19 mouse cellular contexts compared by ENCODE assay signal in the genomic region with DNA sequence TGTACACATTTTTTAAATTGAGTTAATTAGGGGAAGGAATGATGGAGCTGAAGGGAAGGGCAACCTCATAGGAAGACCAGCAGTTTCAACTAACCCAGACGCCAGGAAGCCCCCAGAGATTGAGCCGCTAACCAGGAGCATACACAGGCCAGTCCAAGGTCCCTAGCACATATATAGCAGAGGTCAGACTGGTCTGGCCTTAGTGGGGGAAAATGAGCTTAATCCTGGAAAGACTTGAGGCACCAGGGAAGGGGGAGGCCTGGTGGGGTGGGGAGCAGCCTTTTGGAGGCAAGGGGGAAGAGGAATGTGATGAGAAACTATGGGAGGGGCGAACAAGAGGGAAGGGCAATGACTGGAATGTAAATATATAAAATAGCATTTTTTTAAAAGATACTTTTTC.
DNase-seq lines count a peak whose midpoint lies in the region; ATAC-seq lines count a peak whose summit lies in the region.
"Had no signal": no experiment of that assay in that cellular context is flagged by ENCODE, and none has a peak within 500 bp of the region (broad histone marks: within the 10 kb centered on the region; RNA-seq: fewer than 3 reads in every experiment).

No protein-coding gene starts in this region.

- no peak overlapping the region for H3K4me2 ChIP-seq in hindbrain, embryonic 11.5 days (replicated peaks; ENCODE audit: low read depth, low read length)
- H3K4me2 ChIP-seq in embryonic facial prominence, embryonic 11.5 days (ENCODE audit: low read depth, low read length): no peak overlapping the region
- H3K4me2 ChIP-seq: embryonic facial prominence, embryonic 12.5 days; forebrain, embryonic 13.5 days; forebrain, embryonic 15.5 days had no signal

- no peak overlapping the region for H3K9ac ChIP-seq in hindbrain, embryonic 11.5 days (ENCODE audit: low read depth, low read length)
- H3K9ac ChIP-seq in embryonic facial prominence, embryonic 11.5 days (replicated peaks; ENCODE audit: low read length): no peak overlapping the region
- H3K9ac ChIP-seq: embryonic facial prominence, embryonic 12.5 days; forebrain, embryonic 13.5 days; forebrain, embryonic 15.5 days; forebrain, postnatal 0 days had no signal

- no peaks in the 10 kb centered on the region for H3K9me3 ChIP-seq in hindbrain, embryonic 10.5 days
- H3K9me3 ChIP-seq in hindbrain, embryonic 11.5 days (ENCODE audit: control insufficient read depth, low read length): no peaks in the 10 kb centered on the region
- H3K9me3 ChIP-seq in embryonic facial prominence, embryonic 11.5 days (replicated peaks; ENCODE audit: control insufficient read depth, low read length): no peaks in the 10 kb centered on the region
- H3K9me3 ChIP-seq: embryonic facial prominence, embryonic 12.5 days; forebrain, embryonic 13.5 days; forebrain, embryonic 15.5 days had no signal

- no peak overlapping the region for H3K27ac ChIP-seq in hindbrain, embryonic 10.5 days
- no peak overlapping the region for H3K27ac ChIP-seq in hindbrain, embryonic 11.5 days (ENCODE audit: low read depth, low read length)
- no peak overlapping the region for H3K27ac ChIP-seq in embryonic facial prominence, embryonic 11.5 days (replicated peaks; ENCODE audit: low read depth, low read length)
- H3K27ac ChIP-seq: embryonic facial prominence, embryonic 12.5 days; forebrain, embryonic 13.5 days; forebrain, embryonic 15.5 days had no signal

- H3K27me3 ChIP-seq in hindbrain, embryonic 10.5 days (ENCODE audit: insufficient read depth, poor library complexity, severe bottlenecking): no peaks in the 10 kb centered on the region
- no peaks in the 10 kb centered on the region for H3K27me3 ChIP-seq in hindbrain, embryonic 11.5 days (ENCODE audit: control insufficient read depth, insufficient read depth, low read length)
- H3K27me3 ChIP-seq in embryonic facial prominence, embryonic 11.5 days (ENCODE audit: control insufficient read depth, insufficient read depth, low read length): no peaks in the 10 kb centered on the region
- H3K27me3 ChIP-seq: embryonic facial prominence, embryonic 12.5 days; forebrain, embryonic 13.5 days; forebrain, embryonic 15.5 days had no signal

- peak; percentile 18 for DNase-seq in hindbrain, embryonic 10.5 days (ENCODE audit: low spot score)
- no peak for DNase-seq in hindbrain, embryonic 11.5 days (ENCODE audit: low spot score)
- DNase-seq in embryo, embryonic 10.5 days (ENCODE audit: low spot score): peak; percentile 21
- peak; percentile 9 for DNase-seq in embryo, embryonic 11 days
- peak; percentile 40 for DNase-seq in embryonic facial prominence, embryonic 11.5 days (ENCODE audit: low spot score)
- no peak for DNase-seq in adrenal gland, adult 2 months
- DNase-seq in left cerebral cortex, adult 11 months (ENCODE audit: low spot score): no peak
- DNase-seq: adrenal gland, adult 8-10 months; adrenal gland, postnatal 14 days; adrenal gland, postnatal 36 days; cerebellum, adult 11-12 months; cerebellum, adult 2 months; cerebellum, adult 9-10 months; cerebellum, postnatal 10 days; cerebellum, postnatal 25 days; forebrain, postnatal 0 days had no signal

- no peaks in the 10 kb centered on the region for H3K36me3 ChIP-seq in hindbrain, embryonic 10.5 days
- H3K36me3 ChIP-seq in hindbrain, embryonic 11.5 days (ENCODE audit: control insufficient read depth, insufficient read depth, low read length): no peaks in the 10 kb centered on the region
- no peaks in the 10 kb centered on the region for H3K36me3 ChIP-seq in embryonic facial prominence, embryonic 11.5 days (replicated peaks; ENCODE audit: control insufficient read depth, insufficient read depth, low read depth, low read length)
- H3K36me3 ChIP-seq: embryonic facial prominence, embryonic 12.5 days; forebrain, embryonic 15.5 days had no signal

- no peaks in the 10 kb centered on the region for H3K4me1 ChIP-seq in hindbrain, embryonic 10.5 days (replicated peaks)
- H3K4me1 ChIP-seq in hindbrain, embryonic 11.5 days (replicated peaks; ENCODE audit: control insufficient read depth, insufficient read depth, low read length): no peaks in the 10 kb centered on the region
- no peaks in the 10 kb centered on the region for H3K4me1 ChIP-seq in embryonic facial prominence, embryonic 11.5 days (ENCODE audit: control insufficient read depth, insufficient read depth, low read length)
- H3K4me1 ChIP-seq: embryonic facial prominence, embryonic 12.5 days; forebrain, embryonic 13.5 days; forebrain, embryonic 15.5 days had no signal

- no peak for ATAC-seq in hindbrain, embryonic 11.5 days (ENCODE audit: low FRiP score)
- no peak for ATAC-seq in embryonic facial prominence, embryonic 11.5 days (replicated peaks; ENCODE audit: insufficient number of reproducible peaks, low FRiP score, low TSS enrichment, low read depth)
- ATAC-seq: forebrain, embryonic 13.5 days; forebrain, embryonic 15.5 days; forebrain, postnatal 0 days had no signal

- WGBS in hindbrain, embryonic 10.5 days: 70% methylated on average over 3 of the region's 3 CpGs
- WGBS in hindbrain, embryonic 11.5 days: 75% methylated on average over 3 of the region's 3 CpGs
- WGBS in embryonic facial prominence, embryonic 11.5 days: 45% methylated on average over 3 of the region's 3 CpGs

- no peak overlapping the region for H3K4me3 ChIP-seq in hindbrain, embryonic 10.5 days
- no peak overlapping the region for H3K4me3 ChIP-seq in hindbrain, embryonic 11.5 days (ENCODE audit: low read depth, low read length)
- H3K4me3 ChIP-seq in embryonic facial prominence, embryonic 11.5 days (ENCODE audit: low read depth, low read length): no peak overlapping the region
- H3K4me3 ChIP-seq: embryonic facial prominence, embryonic 12.5 days; forebrain, embryonic 13.5 days; forebrain, embryonic 15.5 days had no signal

Comparison
In these comparisons a context has a peak if more than half of its experiments do, and no peak if none do; other contexts are left out.
1. DNase-seq: peak in hindbrain, embryonic 10.5 days (single experiment), embryo, embryonic 10.5 days (single experiment), embryo, embryonic 11 days (single experiment) and embryonic facial prominence, embryonic 11.5 days (single experiment); none in hindbrain, embryonic 11.5 days (single experiment), adrenal gland, adult 2 months (single experiment) and left cerebral cortex, adult 11 months (single experiment).